Mouse (Mus musculus) lung, postnatal 10 days (tissue): ENCODE results near the gene Kidins220.

ENCODE experiments used
- DNase-seq: peaks from one replicate; pipeline ENCODE4 v3.0.0; 2021

Gene Kidins220

DNA sequence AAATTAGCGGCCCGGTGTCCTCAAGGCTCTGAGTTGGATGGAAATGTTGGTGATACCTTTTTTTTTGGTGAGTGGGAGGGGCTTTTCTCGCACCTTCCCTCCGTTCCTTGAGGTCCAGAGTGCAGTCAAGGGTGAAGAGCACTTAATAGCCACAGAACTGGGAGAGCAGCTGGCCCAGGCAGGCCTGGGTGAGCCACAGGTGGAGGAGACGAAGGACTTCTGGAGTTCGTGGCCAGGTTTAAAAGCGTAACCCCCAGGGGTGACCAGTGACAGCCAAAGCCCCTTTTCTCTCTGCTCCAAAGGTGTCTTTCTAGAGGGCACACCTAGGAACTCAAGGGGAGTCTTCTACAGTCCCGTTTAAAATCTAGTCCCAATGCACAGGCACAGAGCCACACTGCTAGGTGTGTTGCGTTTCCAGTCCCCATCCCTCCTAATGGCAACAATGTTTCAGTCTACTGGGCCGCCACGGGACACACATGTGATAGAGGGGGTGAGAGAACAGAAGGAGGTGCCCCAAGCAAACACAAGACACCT lies 118.6 kb downstream of the Kidins220 start:
- DNase-seq, result peak; percentile 17

DNA sequence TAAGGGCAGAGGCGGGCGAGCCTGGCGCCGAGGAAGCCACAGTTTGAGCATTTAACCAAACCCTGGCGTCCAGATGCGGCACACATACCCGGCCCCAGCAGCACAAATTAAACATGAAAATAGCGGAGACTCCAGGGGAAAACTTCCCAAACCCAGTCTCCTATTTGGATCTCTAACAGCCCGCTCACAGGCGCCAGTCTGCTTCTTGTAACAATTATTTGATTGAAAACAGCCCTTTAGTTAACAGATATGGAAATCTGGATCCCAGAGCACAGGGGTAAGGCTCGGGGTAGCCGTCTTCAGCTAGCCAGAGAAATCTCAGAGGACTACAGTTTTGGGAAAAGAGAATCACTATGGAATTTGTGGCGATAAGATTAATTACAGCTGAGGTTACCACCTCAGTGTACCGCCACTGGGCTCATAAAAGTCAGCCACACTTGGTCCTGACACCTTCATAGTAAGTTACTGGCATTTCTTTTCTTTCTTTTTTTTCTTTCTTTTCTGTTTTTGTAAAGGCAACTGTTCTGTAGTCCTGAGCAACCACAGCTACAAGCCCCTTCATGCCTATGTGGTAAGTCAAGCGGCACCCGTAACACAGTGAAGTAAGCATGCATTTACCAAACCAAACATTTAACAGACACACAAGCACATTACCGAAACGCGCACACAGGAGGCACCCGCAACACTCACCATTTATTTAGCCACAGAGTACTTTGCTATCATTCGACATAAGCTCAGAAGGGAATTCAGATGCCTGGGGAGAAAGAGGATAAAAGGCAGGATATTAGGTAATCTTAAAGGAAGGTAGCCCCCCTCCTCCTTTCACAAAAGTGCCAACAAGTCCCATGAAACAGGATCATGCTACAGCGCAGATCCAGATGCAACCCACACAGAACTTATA lies 120.1 kb downstream of the Kidins220 start:
- DNase-seq, result peak; percentile 36

DNA sequence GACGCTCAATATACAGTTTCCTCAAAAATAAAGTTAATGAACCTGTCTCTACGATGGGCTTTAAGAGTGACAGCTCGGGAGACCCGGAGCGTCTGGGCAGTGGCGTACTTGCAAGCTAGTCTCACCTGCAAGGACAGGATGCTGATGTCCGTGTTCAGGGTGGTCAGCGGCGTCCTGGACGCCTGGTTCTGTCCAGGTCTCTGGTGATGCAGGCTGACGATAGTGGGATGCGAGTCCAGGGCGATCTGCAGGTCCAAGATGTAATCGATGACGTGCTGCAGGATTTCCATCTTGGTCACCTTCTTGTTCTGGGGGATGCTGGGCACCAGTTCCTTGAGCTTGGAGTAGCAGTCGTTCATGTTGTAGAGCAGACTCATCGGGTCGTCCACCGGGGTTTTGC lies 120.8 kb downstream of the Kidins220 start:
- no peak for DNase-seq

DNA sequence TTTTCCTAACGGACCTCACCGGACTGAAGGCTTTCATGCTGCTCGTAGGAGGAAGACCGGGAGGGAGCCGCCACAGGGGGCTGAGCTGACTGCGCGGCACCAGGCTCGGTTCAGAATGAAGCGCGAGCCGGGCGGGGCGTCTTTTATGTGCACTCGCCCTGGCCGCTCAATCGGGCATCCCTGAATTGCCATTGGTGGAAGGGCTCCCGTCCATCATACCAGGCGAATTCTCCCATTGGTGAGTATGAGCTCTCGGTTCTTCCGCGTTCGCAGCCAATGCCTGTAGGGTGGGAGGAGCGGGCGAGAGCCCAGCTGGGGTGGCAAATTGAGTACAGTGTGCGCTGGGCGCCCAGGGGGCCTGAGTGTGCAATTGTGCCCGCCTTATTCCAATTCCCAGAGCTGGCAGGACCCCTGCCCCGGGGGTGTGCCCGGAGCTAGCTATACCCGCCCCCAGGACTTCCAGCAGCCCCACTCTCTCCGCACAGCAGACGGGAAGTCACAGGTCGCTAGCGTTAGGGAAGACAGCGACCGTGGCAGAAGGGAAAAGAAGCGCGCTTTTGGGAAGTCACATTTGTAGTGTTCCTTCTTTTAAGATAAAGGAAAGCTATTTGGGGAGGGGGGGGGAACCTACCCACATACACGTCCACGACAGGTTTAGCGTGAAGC lies 121.4 kb downstream of the Kidins220 start:
- DNase-seq, result peak; percentile 99

DNA sequence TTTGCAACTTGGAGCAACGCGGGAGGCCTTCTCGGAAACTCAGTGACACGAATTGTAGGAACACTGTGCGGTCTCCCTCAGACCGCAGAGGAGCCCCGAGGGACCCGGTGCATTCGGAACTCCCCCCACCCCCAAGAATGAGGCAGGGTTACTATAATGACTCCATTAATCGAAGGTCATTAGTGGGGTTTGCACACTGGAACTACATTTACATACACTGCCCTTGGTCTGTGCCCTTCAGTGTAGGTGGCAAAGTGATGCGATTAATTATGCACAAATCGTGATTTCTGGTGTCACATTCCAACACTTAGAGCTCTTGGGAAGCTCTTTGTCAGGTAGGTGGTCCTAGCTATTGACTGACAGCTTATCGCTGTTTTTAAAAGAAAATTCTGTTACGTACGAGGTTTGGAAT lies 121.9 kb downstream of the Kidins220 start:
- DNase-seq, result no peak

DNA sequence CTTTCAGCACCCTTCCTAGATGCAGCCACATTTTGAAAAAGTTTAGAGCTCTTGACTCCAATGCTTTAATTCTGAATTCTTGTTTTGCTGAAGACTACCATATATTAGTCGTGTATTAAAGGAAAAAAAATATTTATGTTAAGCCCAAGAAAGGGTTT lies 122.2 kb downstream of the Kidins220 start, which contains the start of gene Id2:
Gene Id2 (minus strand): TSS at position 89 of the 158 bp plus-strand sequence.
- no peak for DNase-seq

DNA sequence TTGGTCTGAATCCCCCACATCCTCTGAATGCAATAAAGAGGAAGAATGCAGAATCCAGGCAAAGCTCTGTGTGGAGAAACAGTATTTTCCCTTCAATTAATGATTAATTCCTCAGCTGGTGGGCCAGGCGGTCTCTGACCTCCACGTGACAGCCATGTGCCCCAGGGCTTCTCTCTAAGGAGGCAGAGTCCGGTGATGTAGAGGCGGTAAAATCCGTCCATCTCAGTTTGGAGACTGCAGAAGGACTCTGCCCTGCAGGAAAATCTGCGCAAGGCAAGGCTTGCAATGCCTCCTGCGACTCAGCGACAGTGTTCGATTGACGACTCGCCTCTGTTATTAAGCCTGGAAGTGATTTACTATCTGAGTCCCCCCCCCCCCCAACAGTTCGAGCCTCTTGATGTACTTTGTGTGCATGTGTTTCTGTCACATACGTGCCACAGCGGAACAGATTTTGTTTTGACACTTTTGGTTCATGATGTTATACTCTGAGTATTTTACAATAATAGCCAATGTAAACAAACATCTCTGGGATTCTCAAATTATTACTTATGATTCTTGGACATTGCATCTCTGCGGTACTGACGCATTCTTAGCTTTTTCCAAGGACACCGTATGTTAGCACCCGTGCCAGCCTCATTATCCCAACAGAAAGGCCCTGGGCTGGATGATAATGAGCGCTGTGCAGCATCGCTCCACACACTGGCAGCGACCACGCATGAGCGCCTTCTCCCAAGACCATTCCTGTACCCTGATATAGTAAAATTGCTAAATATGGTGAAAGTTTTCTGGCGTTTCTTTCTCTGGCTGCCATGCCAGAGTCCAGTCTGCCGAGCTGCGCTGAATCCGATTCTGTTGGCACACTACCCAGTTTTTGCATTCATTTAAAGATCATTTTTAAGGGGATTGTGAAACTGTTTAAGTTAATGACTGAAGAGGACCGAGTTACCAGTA lies 122.8 kb downstream of the Kidins220 start:
- peak; percentile 49 for DNase-seq

DNA sequence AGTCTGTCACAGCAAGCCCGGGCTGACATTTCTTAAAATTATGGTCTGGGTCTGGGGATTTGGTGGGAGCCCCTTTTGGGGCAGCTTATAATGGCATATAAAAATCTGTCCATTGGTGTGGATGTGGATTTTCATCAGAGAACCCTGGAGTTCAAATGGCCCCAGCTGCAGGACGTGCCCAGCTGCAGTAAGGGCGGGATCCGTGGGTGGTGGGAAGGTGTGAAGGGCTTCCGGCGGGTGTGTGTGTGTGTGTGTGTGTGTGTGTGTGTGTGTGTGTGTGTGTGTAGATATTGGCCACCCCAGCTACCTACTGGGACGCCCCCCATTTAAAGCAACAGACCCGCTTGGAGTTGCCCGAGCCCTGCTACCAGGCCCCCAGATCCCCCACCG lies 123.4 kb downstream of the Kidins220 start:
- DNase-seq, result peak; percentile 74

DNA sequence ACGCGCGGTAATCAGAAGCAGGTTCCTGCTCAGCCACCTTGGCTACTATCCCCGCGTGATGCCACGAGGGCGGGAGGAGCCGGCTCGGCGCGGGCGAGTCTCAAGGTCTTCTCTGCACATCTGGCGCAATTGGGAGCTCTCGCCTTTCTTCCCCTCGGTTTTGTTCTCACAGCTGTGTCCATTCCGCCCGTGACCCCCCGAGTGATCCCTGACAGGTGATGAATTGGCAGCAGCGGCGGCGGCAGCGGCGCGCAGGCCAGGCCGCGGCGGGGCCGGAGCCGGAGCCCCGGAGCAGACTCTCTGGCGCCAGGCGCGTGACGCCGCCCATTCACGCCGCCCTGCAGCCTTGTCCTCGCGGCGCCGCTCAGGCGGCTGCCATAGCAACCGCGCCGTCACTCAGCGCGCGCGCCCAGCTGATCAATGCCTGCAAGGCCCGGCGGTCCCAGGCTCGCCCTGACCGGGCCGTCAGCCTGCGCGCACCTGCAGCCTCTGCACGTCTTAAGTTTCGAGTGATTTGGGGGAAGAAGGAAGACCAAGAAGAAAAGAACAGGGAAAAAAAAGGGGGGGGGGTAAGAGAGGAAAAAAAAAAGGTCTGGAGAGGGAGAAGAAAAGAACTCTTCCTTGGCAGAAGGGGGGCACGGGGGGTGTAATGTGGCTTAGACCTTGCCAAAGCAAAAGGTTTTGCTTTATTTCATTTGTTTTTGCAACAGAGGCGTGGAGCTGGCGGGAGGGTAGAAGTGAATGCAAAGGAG lies 124.0 kb downstream of the Kidins220 start:
- peak; percentile 96 for DNase-seq

DNA sequence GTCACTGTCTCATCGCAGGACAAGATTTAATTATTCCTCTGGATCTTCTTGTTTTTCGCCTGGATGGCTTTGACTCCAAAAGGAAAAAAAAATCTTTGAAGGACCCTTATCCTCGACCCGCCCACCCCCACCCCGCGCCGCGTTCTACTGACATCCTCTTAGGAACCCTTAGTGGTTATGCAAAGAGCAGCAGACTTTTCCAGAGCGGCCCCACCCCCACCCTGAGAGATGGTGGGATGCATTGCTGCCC lies 124.5 kb downstream of the Kidins220 start:
- DNase-seq, result peak; percentile 81

DNA sequence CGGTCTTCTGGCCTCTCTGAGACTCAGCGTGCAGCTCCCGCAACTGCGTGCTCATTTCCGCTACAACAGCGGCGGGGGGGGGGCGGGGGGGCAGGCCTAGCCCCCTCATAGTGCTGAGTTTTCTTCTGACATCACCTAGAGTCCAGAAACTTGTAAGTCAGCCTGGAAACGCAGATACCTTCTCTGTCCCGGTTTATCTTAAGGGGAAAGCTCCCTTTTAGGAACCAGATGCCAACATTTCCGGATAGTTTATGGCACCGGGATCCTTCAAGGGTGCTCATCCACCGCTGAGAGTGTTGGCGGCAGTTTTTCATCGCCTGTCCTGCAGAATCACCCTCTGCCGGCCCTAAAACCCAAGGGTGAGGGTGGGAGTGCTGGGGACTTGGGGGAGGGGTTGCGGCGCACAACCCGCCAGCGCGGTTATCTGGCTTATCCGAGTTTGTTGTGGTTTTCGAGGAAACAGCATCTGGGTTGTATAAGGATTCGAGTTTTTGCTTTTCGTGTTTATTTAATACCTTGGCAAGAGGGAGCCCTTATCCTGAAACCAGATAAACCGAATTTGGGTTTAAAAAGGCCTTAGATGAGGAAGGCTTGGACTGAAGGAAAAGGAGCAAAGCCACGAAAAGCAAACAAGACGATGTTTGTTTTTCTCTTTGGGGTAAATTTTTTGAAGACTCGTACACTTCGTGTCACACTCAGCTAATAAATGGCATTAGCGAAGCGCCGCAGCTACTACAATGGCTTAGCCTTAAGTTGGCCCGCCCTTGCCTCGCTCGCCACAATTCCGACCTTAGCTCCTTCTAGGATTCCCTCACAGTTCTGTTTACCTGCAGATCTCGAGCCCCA lies 125.1 kb downstream of the Kidins220 start:
- peak; percentile 58 for DNase-seq

DNA sequence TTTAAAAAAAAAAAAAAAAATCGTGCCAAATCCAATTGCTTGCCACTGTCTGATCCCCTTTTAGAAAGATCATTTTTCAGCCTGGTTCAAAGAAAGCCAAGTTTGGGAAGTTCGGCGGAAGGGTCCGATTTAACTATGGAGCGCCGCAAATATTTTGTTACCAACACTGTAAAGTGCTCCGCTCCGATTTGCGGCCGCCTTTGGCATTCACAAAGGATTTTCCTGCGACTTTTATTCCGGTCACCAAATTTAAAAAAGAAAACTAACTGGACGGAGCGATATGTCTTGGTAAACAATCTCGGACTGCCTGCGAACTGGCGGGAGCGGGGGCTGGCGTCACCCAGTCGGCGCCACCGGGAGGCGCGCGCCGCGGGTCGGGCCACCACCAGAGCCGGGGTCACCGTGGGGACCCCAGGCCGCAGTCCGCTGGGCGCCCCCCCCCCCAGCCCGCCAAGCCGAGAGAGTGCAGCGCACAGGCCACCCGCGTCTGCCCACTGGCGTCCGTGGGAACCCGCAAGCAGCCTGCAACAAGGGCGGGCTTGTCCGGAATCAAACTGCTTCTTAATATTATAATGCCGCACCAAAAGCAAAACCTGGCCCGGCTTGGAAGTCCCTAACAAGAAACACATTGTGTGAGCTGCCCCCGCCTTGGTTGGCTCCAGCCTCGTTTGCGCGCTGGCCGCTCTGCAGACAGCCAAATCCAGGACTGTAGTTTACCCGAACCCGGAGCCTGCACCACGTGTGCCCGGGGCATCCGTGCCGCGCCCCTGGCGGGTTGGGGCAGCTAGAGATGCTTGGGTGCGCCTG lies 125.9 kb downstream of the Kidins220 start:
- DNase-seq, result peak; percentile 79

DNA sequence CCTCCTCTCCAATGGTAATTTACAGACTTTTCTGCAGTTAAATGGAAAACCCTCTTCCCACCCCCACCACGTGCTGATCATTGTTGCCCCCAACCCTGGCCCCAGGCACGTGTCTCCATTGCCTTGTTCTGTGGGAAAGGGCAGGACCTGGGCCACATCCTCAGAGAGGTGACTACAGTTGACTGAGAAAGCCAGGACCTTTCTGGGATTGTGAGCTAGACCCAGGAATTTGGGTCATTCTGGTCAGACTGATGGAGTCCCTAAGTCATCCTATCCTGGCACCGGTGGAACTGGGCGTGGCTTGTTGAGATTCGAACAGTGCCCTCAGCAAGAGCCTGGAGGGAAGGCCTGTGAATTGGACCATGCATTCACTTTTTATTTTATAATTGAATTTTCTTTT lies 126.7 kb downstream of the Kidins220 start:
- DNase-seq, result peak; percentile 54

DNA sequence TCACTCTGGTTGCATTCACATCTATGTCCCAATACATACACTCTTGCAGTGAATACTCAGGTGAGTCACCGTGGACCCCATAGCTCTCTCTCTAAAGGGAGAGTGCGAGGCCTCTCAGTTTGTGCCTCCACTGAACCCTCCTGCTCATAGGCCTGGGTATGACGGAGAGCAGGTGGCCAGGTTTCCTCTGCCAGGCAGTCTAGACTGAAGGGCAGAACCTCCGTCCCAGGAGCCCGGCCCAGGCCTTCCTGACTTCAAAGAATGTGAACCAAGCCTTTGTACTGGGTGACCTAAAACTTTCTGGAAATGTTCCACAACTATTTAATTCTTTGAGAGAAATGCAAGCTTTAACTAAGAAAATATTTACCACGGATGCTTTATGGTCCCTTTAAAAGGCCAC lies 129.2 kb downstream of the Kidins220 start:
- no peak for DNase-seq

DNA sequence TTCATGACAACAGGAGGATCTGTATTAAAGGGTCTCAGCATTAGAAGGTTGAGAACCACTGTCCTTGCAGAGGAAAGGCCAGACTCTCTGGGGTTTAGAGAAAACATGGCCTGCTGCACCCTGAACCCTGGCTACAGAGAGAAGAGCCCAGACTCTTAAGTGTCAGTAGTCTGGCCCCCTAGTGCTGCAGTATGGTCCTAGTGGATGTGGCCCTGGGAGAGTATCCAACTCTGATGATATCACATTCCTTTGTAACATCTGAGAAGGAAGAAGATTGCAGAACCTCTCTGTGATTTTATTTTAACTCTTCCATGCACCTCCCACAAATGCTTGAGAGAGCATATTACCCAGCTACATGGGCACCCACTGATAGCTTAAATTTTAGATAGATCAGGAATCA lies 129.8 kb downstream of the Kidins220 start:
- no peak for DNase-seq

DNA sequence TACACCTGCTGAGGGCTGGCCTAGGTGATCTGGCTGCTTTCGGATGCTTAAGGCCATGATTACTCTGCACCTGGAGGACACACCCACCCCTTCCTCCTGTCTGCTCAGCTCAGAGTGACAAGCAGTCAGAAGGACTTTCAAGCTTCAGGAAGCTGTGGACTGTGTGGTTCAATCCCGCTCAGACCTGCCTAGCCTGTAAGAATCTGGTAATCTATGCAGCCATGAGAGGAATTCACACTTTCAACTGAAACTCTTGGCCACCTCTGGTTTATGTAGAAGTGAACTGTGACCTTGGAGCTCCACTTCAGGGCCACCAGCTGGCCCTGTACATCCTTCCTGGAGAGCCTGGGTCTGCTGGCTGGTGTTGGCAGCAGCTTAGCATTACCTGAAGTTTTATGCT lies 134.1 kb downstream of the Kidins220 start:
- DNase-seq, result no peak

DNA sequence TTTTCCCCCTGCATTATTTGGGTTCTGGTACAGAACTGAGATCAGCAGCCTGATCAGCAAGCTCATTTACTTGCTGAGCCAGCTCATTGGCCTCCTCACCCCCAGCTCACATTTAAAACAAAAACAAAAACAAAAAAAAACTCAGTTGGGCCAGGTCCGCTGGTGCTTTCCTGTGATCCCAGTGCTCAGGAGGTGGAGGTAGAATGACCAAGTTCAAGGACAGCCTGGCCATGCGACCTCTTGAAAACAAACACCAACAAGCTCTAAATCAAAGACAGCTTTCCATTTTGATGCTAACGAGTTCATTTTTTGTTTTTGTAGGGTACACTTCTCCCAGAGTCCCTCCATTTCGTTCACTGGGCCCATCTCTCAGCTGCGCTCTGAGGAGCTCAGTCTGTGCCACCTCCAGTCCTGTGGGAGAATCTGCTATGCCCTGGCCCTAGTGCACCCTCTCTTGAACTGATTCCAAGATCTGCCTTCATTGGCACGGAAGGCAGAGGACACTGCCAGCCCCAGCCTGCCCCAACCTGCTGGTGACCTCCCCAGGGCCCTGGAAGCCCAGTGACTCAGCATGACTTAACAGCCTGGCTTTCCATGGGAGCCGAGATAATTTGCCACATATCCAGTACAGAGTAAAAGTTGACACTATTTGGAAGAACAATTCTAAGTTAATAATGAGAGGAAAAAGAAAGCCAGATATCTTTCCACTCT lies 135.4 kb downstream of the Kidins220 start:
- DNase-seq, result no peak

DNA sequence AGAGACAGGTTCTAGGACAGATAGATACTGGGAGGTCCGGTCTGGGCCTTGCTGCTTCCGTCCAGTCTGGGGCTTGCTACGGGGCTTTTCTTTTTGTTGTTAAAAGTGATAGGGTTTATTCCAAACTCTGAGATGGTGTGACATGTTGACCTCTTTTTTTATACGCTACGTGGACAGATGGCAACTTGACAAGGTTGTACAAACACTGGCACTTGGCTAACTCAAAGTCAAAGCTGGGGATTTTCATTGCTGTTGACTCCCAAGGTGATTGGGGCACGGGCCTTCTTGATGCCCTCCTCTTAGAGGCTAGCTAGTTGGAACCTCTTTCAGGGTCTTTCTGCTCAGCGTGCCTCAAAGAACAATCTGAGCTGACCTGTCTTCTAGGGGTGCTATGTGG lies 136.0 kb downstream of the Kidins220 start:
- no peak for DNase-seq
